Mouse (Mus musculus): ENCODE measurements around the gene Fbxl17. TPM values are rescaled to one million over a fixed set of nuclear protein-coding genes. Genes with fewer than 3 reads are reported as not detected.

Gene Fbxl17
- polyA plus RNA-seq, 1 experiment from 2014 or later: 11.1 TPM

- no peaks in the 10 kb centered on the region for H3K27me3 ChIP-seq
- ATAC-seq (replicated peaks; ENCODE audit: insufficient number of reproducible peaks, insufficient read depth, low FRiP score, low read depth): no peak
- H3K27ac ChIP-seq: peak overlapping the region; percentile 99
Observed at GRCm38 (mm10) chr17:63498182-63498716, 1.6 kb downstream of the Fbxl17 start.

GRCm38 (mm10) chr17:63497206-63497731, 2.5 kb downstream of the Fbxl17 start:
- Histone ChIP-seq H3K4me3 (no peak overlapping the region), H3K9ac (no peak overlapping the region), H3K36me3 (no peaks in the 10 kb centered on the region), H3K27ac (no peak overlapping the region), H3K9me3 (replicated peaks) (no peaks in the 10 kb centered on the region), H3K27me3 (no peaks in the 10 kb centered on the region), H3K4me1 (replicated peaks) (peaks cover 45% of the 10 kb centered on the region), H3K4me2 (no peak overlapping the region)
- WGBS: 79% methylated on average over 6 of the region's 6 CpGs
- no peak for ATAC-seq (replicated peaks; ENCODE audit: insufficient number of reproducible peaks, insufficient read depth, low FRiP score, low read depth)

More at GRCm38 (mm10) chr17:63498182-63498716, 1.6 kb downstream of the Fbxl17 start:
- H3K4me1 ChIP-seq (replicated peaks): peaks cover 36% of the 10 kb centered on the region
- H3K4me2 ChIP-seq: peak overlapping the region; percentile 80
- peak overlapping the region; percentile 96 for H3K9ac ChIP-seq
- H3K36me3 ChIP-seq: no peaks in the 10 kb centered on the region
- H3K4me3 ChIP-seq: peak overlapping the region; percentile 82
- WGBS: 20% methylated on average over 6 of the region's 6 CpGs
- H3K9me3 ChIP-seq (replicated peaks): no peaks in the 10 kb centered on the region

- H3K4me2 ChIP-seq: no peak overlapping the region
- no peaks in the 10 kb centered on the region for H3K36me3 ChIP-seq
- no peaks in the 10 kb centered on the region for H3K27me3 ChIP-seq
- H3K9ac ChIP-seq: no peak overlapping the region
- H3K4me1 ChIP-seq (replicated peaks): peaks cover 48% of the 10 kb centered on the region
- 0 out of 2 replicates have a peak overlapping the region, but pooled peaks have one; percentile 20 for H3K27ac ChIP-seq
- WGBS: 50% methylated on average over 5 of the region's 5 CpGs
- no peak for ATAC-seq (replicated peaks; ENCODE audit: insufficient number of reproducible peaks, insufficient read depth, low FRiP score, low read depth)
- H3K9me3 ChIP-seq (replicated peaks): no peaks in the 10 kb centered on the region
- H3K4me3 ChIP-seq: no peak overlapping the region
Observed at GRCm38 (mm10) chr17:63496153-63496552, 3.7 kb downstream of the Fbxl17 start.

GRCm38 (mm10) chr17:63493876-63494580, 5.8 kb downstream of the Fbxl17 start:
- Histone ChIP-seq H3K27me3 (no peaks in the 10 kb centered on the region), H3K4me1 (replicated peaks) (peaks cover 48% of the 10 kb centered on the region), H3K9ac (no peak overlapping the region), H3K36me3 (no peaks in the 10 kb centered on the region), H3K27ac (no peak overlapping the region), H3K4me2 (no peak overlapping the region), H3K4me3 (no peak overlapping the region), H3K9me3 (replicated peaks) (no peaks in the 10 kb centered on the region)
- no peak for ATAC-seq (replicated peaks; ENCODE audit: insufficient number of reproducible peaks, insufficient read depth, low FRiP score, low read depth)
- WGBS: 73% methylated on average over 7 of the region's 7 CpGs

GRCm38 (mm10) chr17:63493274-63493673, 6.5 kb downstream of the Fbxl17 start:
- Histone ChIP-seq H3K4me1 (replicated peaks) (peaks cover 44% of the 10 kb centered on the region), H3K4me2 (peak overlapping the region; percentile 41), H3K27me3 (no peaks in the 10 kb centered on the region), H3K27ac (peak overlapping the region; percentile 74), H3K36me3 (no peaks in the 10 kb centered on the region), H3K9ac (no peak overlapping the region), H3K4me3 (peak overlapping the region; percentile 22), H3K9me3 (replicated peaks) (no peaks in the 10 kb centered on the region)
- 0 out of 2 replicates have a peak, but pooled peaks have one; percentile 36 for ATAC-seq (replicated peaks; ENCODE audit: insufficient number of reproducible peaks, insufficient read depth, low FRiP score, low read depth)
- 29% methylated on average over 5 of the region's 5 CpGs for WGBS

- WGBS: 52% methylated on average over 8 of the region's 8 CpGs
- no peaks in the 10 kb centered on the region for H3K9me3 ChIP-seq (replicated peaks)
- peak; percentile 40; the same call in 1 of the 2 replicates for ATAC-seq (replicated peaks; ENCODE audit: insufficient number of reproducible peaks, insufficient read depth, low FRiP score, low read depth)
- H3K4me2 ChIP-seq: peak overlapping the region; percentile 41
- H3K4me3 ChIP-seq: peak overlapping the region; percentile 22
- H3K4me1 ChIP-seq (replicated peaks): peaks cover 39% of the 10 kb centered on the region
- H3K9ac ChIP-seq: no peak overlapping the region
- H3K27ac ChIP-seq: peak overlapping the region; percentile 74
- no peaks in the 10 kb centered on the region for H3K27me3 ChIP-seq
- H3K36me3 ChIP-seq: no peaks in the 10 kb centered on the region
Observed at GRCm38 (mm10) chr17:63492665-63493273, 7.0 kb downstream of the Fbxl17 start.

- WGBS: 85% methylated on average over 4 of the region's 4 CpGs
- Histone ChIP-seq H3K27ac (no peak overlapping the region), H3K4me2 (no peak overlapping the region), H3K9ac (no peak overlapping the region), H3K4me3 (no peak overlapping the region), H3K27me3 (no peaks in the 10 kb centered on the region), H3K9me3 (replicated peaks) (no peaks in the 10 kb centered on the region), H3K36me3 (peaks cover 4% of the 10 kb centered on the region; the same call in 1 of the 2 replicates), H3K4me1 (replicated peaks) (peaks cover 24% of the 10 kb centered on the region)
- no peak for ATAC-seq (replicated peaks; ENCODE audit: insufficient number of reproducible peaks, insufficient read depth, low FRiP score, low read depth)
Observed at GRCm38 (mm10) chr17:63489525-63489924, 10.3 kb downstream of the Fbxl17 start.

- WGBS: 9% methylated on average over 6 of the region's 6 CpGs
- no peak for ATAC-seq (replicated peaks; ENCODE audit: insufficient number of reproducible peaks, insufficient read depth, low FRiP score, low read depth)
- H3K9ac ChIP-seq: no peak overlapping the region
- H3K36me3 ChIP-seq: no peaks in the 10 kb centered on the region
- no peak overlapping the region for H3K4me3 ChIP-seq
- no peak overlapping the region for H3K27ac ChIP-seq
- H3K27me3 ChIP-seq: no peaks in the 10 kb centered on the region
- no peak overlapping the region for H3K4me2 ChIP-seq
- H3K9me3 ChIP-seq (replicated peaks): no peaks in the 10 kb centered on the region
- H3K4me1 ChIP-seq (replicated peaks): peaks cover 19% of the 10 kb centered on the region
Observed at GRCm38 (mm10) chr17:63467866-63468265, 32.0 kb downstream of the Fbxl17 start.

- H3K27ac ChIP-seq: no peak overlapping the region
- WGBS: 61% methylated on average over 1 of the region's 1 CpGs
- H3K9me3 ChIP-seq (replicated peaks): no peaks in the 10 kb centered on the region
- no peak overlapping the region for H3K9ac ChIP-seq
- H3K4me2 ChIP-seq: no peak overlapping the region
- peaks cover 26% of the 10 kb centered on the region for H3K4me1 ChIP-seq (replicated peaks)
- H3K27me3 ChIP-seq: no peaks in the 10 kb centered on the region
- no peaks in the 10 kb centered on the region for H3K36me3 ChIP-seq
- no peak overlapping the region for H3K4me3 ChIP-seq
- no peak for ATAC-seq (replicated peaks; ENCODE audit: insufficient number of reproducible peaks, insufficient read depth, low FRiP score, low read depth)
Observed at GRCm38 (mm10) chr17:63465239-63465638, 34.6 kb downstream of the Fbxl17 start.

- peak; percentile 43; the same call in 1 of the 2 replicates for ATAC-seq (replicated peaks; ENCODE audit: insufficient number of reproducible peaks, insufficient read depth, low FRiP score, low read depth)
- no peaks in the 10 kb centered on the region for H3K27me3 ChIP-seq
- H3K4me2 ChIP-seq: no peak overlapping the region
- H3K36me3 ChIP-seq: no peaks in the 10 kb centered on the region
- H3K9ac ChIP-seq: no peak overlapping the region
- H3K27ac ChIP-seq: peak overlapping the region; percentile 76
- WGBS: 43% methylated on average over 7 of the region's 7 CpGs
- H3K4me1 ChIP-seq (replicated peaks): peaks cover 26% of the 10 kb centered on the region
- H3K4me3 ChIP-seq: no peak overlapping the region
- no peaks in the 10 kb centered on the region for H3K9me3 ChIP-seq (replicated peaks)
Observed at GRCm38 (mm10) chr17:63462512-63462911, 37.3 kb downstream of the Fbxl17 start.

- ATAC-seq (replicated peaks; ENCODE audit: insufficient number of reproducible peaks, insufficient read depth, low FRiP score, low read depth): no peak
- H3K4me2 ChIP-seq: no peak overlapping the region
- H3K9me3 ChIP-seq (replicated peaks): no peaks in the 10 kb centered on the region
- peaks cover 15% of the 10 kb centered on the region for H3K4me1 ChIP-seq (replicated peaks)
- H3K27me3 ChIP-seq: no peaks in the 10 kb centered on the region
- H3K36me3 ChIP-seq: no peaks in the 10 kb centered on the region
- 81% methylated on average over 9 of the region's 9 CpGs for WGBS
- H3K4me3 ChIP-seq: no peak overlapping the region
- H3K9ac ChIP-seq: no peak overlapping the region
- H3K27ac ChIP-seq: no peak overlapping the region
Observed at GRCm38 (mm10) chr17:63459712-63460495, 39.9 kb downstream of the Fbxl17 start.
